Mouse (Mus musculus): ENCODE measurements around the gene Hist1h2af. TPM values are rescaled to one million over a fixed set of nuclear protein-coding genes. Genes with fewer than 3 reads are reported as not detected.

Hist1h2af gene
- total RNA-seq, 2 experiments from 2014 or later = 8.5 to 12.6 TPM

GRCm38 (mm10) chr13:23513517-23513916 is 20.2 kb upstream of the Hist1h2af start:
- no peak for DNase-seq (ENCODE audit: low spot score in 2 of 2)

GRCm38 (mm10) chr13:23515281-23515680 is 18.4 kb upstream of the Hist1h2af start:
- DNase-seq (ENCODE audit: low spot score in 2 of 2) = no peak

GRCm38 (mm10) chr13:23515826-23516620 is 17.7 kb upstream of the Hist1h2af start:
- DNase-seq (ENCODE audit: low spot score in 2 of 2) = no peak

- peak; percentile 74 to 76 for DNase-seq (ENCODE audit: low spot score in 2 of 2)
These were observed 16.7 kb upstream of the Hist1h2af start for GRCm38 (mm10) chr13:23516822-23517602.

- peak; percentile 86 to 88 for DNase-seq (ENCODE audit: low spot score in 2 of 2)
These were observed 16.0 kb upstream of the Hist1h2af start for GRCm38 (mm10) chr13:23517603-23518294.

- DNase-seq (ENCODE audit: low spot score in 2 of 2) = no peak
These were observed 15.5 kb upstream of the Hist1h2af start for GRCm38 (mm10) chr13:23518295-23518603.

- DNase-seq (ENCODE audit: low spot score in 2 of 2) = peak; percentile 78 to 86
These were observed 14.8 kb upstream of the Hist1h2af start for GRCm38 (mm10) chr13:23518885-23519284.

- DNase-seq (ENCODE audit: low spot score in 2 of 2) = peak; percentile 74 to 82
These were observed 14.3 kb upstream of the Hist1h2af start for GRCm38 (mm10) chr13:23519416-23519815.

- DNase-seq (ENCODE audit: low spot score in 2 of 2) = peak; percentile 69 to 80
These were observed 12.0 kb upstream of the Hist1h2af start for GRCm38 (mm10) chr13:23521703-23522102.

GRCm38 (mm10) chr13:23523976-23524375 is 9.7 kb upstream of the Hist1h2af start:
- no peak for DNase-seq (ENCODE audit: low spot score in 2 of 2)

GRCm38 (mm10) chr13:23524654-23525053 is 9.1 kb upstream of the Hist1h2af start:
- DNase-seq (ENCODE audit: low spot score in 2 of 2) = peak; percentile 81 to 83

GRCm38 (mm10) chr13:23525901-23526300 is 7.8 kb upstream of the Hist1h2af start:
- DNase-seq (ENCODE audit: low spot score in 2 of 2) = no peak

- peak; percentile 90 to 97 for DNase-seq (ENCODE audit: low spot score in 2 of 2)
These were observed 7.4 kb upstream of the Hist1h2af start for GRCm38 (mm10) chr13:23526312-23526711.

- DNase-seq (ENCODE audit: low spot score in 2 of 2) = no peak
These were observed 4.7 kb upstream of the Hist1h2af start for GRCm38 (mm10) chr13:23529005-23529404.

GRCm38 (mm10) chr13:23529480-23530165 is 4.1 kb upstream of the Hist1h2af start:
- DNase-seq (ENCODE audit: low spot score in 2 of 2) = no peak

GRCm38 (mm10) chr13:23530181-23530900 is 3.4 kb upstream of the Hist1h2af start:
- peak; percentile 51 to 71 for DNase-seq (ENCODE audit: low spot score in 2 of 2)

GRCm38 (mm10) chr13:23530901-23531875 is 2.5 kb upstream of the Hist1h2af start, which contains the start of gene Hist1h4h:
Gene Hist1h4h (plus strand): TSS chr13:23531050.
- DNase-seq (ENCODE audit: low spot score in 2 of 2) = peak; percentile 87 to 94

- DNase-seq (ENCODE audit: low spot score in 2 of 2) = no peak
These were observed 1.2 kb upstream of the Hist1h2af start for GRCm38 (mm10) chr13:23532262-23533075.

All from adrenal gland, adult 18-20 months (tissue).